Mouse (Mus musculus): ENCODE measurements around the gene Anapc5. TPM values are rescaled to one million over a fixed set of nuclear protein-coding genes. Genes with fewer than 3 reads are reported as not detected.

Gene Anapc5
- total and polyA plus RNA-seq, 2 experiments from 2014 or later, result 426 to 449 TPM

DNA sequence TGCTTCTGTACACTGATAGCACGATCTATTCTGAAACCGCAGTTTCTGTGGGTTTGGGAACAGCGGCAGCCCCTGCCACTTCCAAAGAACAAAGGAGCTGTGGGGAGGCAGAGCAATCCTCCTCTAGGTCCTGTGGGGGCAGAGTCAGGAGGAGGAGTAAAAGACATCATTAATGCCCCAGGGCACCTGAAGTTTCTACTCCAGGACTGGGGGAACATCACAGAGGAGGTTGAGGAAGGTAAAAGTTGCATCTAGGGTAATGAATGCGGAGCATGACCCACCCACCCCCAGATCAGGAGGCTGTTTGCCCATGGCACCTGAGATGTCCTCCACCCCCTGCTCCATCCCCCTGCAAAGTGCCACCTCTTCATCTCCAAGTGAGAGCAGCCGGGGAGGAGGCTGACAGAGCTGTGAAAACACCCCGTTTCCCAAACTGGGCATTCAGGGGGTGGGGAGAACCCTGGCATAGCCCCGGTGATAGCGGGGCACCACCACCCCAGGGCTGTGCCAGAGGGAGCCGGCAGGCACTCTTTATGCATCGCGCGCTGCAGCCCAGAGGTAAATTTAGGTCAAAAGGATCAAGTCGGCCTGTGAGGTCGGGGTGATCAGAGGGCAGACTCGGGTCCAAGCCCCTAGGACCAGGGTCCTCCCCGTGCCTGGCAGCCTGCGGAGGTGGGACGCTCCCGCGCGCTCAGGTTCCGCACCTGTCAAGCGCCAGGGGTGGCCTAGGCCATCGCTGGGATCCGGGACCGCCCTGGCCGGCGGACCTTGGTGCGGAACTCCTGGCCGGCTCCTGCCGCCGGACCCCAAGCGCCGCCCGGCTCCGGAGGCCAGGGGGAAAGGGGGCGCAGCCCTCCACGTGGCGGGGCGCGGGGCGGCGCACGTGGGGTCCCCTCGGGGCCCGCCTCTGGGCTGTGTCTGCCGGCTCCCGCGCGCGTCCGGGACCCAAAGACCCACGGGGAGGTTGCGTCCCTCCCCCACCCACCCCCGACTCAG is 42.6 kb downstream of the Anapc5 start:
- H3K4me2 ChIP-seq (ENCODE audit: low read depth, low read length), result peak overlapping the region; percentile 84
- DNase-seq (ENCODE audit: low spot score) (no peak), ATAC-seq (peak; percentile 58)
- peak overlapping the region; percentile 60 for H3K4me3 ChIP-seq (ENCODE audit: low read length)
- peak overlapping the region; percentile 76 for H3K27ac ChIP-seq
- H3K9ac ChIP-seq (replicated peaks; ENCODE audit: low read length), result peak overlapping the region; percentile 91
- no peaks in the 10 kb centered on the region for H3K27me3 ChIP-seq (ENCODE audit: insufficient read depth, low read length)
- no peak for TF ChIP-seq CTCF (IDR thresholded peaks at IDR 0.05; ENCODE audit: low read depth)
- no peaks in the 10 kb centered on the region for H3K36me3 ChIP-seq (ENCODE audit: insufficient read depth, low read length)
- 2% methylated on average over 48 of the region's 55 CpGs for WGBS
- H3K9me3 ChIP-seq (ENCODE audit: low read length), result no peaks in the 10 kb centered on the region
- H3K4me1 ChIP-seq (ENCODE audit: insufficient read depth, low read length), result no peaks in the 10 kb centered on the region

- ATAC-seq, result no peak
- H3K4me2 ChIP-seq (ENCODE audit: low read depth, low read length), result no peak overlapping the region; the same call in 1 of the 2 replicates
- no peak for DNase-seq (ENCODE audit: low spot score)
- no peak overlapping the region for H3K4me3 ChIP-seq (ENCODE audit: low read length)
- H3K27me3 ChIP-seq (ENCODE audit: insufficient read depth, low read length), result no peaks in the 10 kb centered on the region
- no peak overlapping the region for H3K27ac ChIP-seq
- no peak overlapping the region for H3K9ac ChIP-seq (replicated peaks; ENCODE audit: low read length)
- 39% methylated on average over 2 of the region's 2 CpGs for WGBS
- no peaks in the 10 kb centered on the region for H3K36me3 ChIP-seq (ENCODE audit: insufficient read depth, low read length)
- TF ChIP-seq CTCF (IDR thresholded peaks at IDR 0.05; ENCODE audit: low read depth), result no peak
- H3K9me3 ChIP-seq (ENCODE audit: low read length), result no peaks in the 10 kb centered on the region
- no peaks in the 10 kb centered on the region for H3K4me1 ChIP-seq (ENCODE audit: insufficient read depth, low read length)
Measured at GRCm38 (mm10) chr5:122777322-122777721, 43.8 kb downstream of the Anapc5 start.

DNA sequence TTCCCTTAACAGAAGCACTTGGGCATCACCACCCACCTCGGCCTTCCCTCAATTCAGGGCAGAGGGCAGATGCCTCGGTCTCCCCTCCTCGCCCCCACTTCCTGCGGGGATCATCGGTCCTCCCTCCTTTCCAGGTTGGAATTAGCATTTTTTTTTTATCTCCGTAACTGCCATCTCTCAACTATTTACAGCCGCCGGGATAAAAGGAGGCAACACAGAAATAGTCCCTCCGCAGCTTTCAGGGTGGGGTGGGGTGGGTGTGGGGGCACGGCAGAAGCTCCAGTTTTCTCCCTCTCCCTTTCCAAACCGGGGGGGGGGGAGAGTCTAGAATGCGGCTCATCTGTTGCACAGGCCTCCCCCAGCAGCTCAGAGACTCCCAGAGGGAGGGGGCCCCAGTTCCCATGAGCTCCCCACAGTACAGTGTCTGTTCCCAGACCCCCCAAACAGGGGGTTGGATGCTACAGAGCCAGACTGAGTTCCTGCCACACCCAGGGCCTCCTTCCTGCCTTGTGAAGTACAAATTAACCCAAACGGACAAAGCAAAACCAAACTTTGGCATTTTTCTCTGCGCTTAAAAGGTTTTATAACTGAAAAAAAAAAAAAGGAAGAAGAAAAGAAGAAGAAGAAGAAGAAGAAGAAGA is 45.4 kb downstream of the Anapc5 start:
- Histone ChIP-seq H3K4me3 (ENCODE audit: low read length) (no peak overlapping the region), H3K27me3 (ENCODE audit: insufficient read depth, low read length) (no peaks in the 10 kb centered on the region), H3K4me1 (ENCODE audit: insufficient read depth, low read length) (no peaks in the 10 kb centered on the region), H3K36me3 (ENCODE audit: insufficient read depth, low read length) (no peaks in the 10 kb centered on the region), H3K4me2 (ENCODE audit: low read depth, low read length) (no peak overlapping the region), H3K9me3 (ENCODE audit: low read length) (no peaks in the 10 kb centered on the region), H3K9ac (replicated peaks; ENCODE audit: low read length) (no peak overlapping the region), H3K27ac (no peak overlapping the region)
- ATAC-seq (no peak), DNase-seq (ENCODE audit: low spot score) (no peak)
- 84% methylated on average over 14 of the region's 14 CpGs for WGBS
- TF ChIP-seq CTCF (IDR thresholded peaks at IDR 0.05; ENCODE audit: low read depth), result no peak

GRCm38 (mm10) chr5:122774743-122775611 is 46.2 kb downstream of the Anapc5 start:
- Histone ChIP-seq H3K9ac (replicated peaks; ENCODE audit: low read length) (no peak overlapping the region), H3K4me2 (ENCODE audit: low read depth, low read length) (no peak overlapping the region), H3K9me3 (ENCODE audit: low read length) (no peaks in the 10 kb centered on the region), H3K4me3 (ENCODE audit: low read length) (no peak overlapping the region), H3K4me1 (ENCODE audit: insufficient read depth, low read length) (no peaks in the 10 kb centered on the region), H3K36me3 (ENCODE audit: insufficient read depth, low read length) (no peaks in the 10 kb centered on the region), H3K27ac (no peak overlapping the region), H3K27me3 (ENCODE audit: insufficient read depth, low read length) (no peaks in the 10 kb centered on the region)
- TF ChIP-seq CTCF (IDR thresholded peaks at IDR 0.05; ENCODE audit: low read depth), result no peak
- ATAC-seq, result no peak
- DNase-seq (ENCODE audit: low spot score), result no peak
- 76% methylated on average over 28 of the region's 28 CpGs for WGBS

GRCm38 (mm10) chr5:122773756-122774155 is 47.4 kb downstream of the Anapc5 start:
- Histone ChIP-seq H3K9me3 (ENCODE audit: low read length) (no peaks in the 10 kb centered on the region), H3K4me2 (ENCODE audit: low read depth, low read length) (no peak overlapping the region), H3K4me3 (ENCODE audit: low read length) (no peak overlapping the region), H3K4me1 (ENCODE audit: insufficient read depth, low read length) (no peaks in the 10 kb centered on the region), H3K9ac (replicated peaks; ENCODE audit: low read length) (no peak overlapping the region), H3K36me3 (ENCODE audit: insufficient read depth, low read length) (no peaks in the 10 kb centered on the region), H3K27me3 (ENCODE audit: insufficient read depth, low read length) (no peaks in the 10 kb centered on the region), H3K27ac (no peak overlapping the region)
- 77% methylated on average over 11 of the region's 11 CpGs for WGBS
- no peak for ATAC-seq
- TF ChIP-seq CTCF (IDR thresholded peaks at IDR 0.05; ENCODE audit: low read depth), result no peak
- DNase-seq (ENCODE audit: low spot score), result no peak

DNA sequence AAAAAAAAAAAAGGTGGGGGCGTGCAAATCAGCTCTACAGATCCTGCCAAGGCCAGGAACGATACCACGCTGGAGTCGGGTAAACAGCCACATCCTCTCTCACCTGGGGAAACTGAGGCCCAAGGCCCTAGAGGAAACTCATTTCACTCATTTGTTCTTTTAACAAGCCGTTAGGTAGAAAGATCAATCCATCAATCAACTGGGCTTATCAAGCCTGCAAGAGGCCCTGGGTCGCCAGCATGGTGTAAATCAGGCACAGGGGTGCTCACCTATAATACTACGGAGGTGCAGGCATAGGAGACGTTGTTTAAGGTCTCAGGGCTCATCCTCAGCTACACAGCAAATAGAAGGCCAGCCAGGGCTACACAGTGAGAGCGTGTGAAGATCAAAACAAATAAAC is 49.7 kb downstream of the Anapc5 start:
- H3K27ac ChIP-seq, result 0 out of 2 replicates have a peak overlapping the region, but pooled peaks have one; percentile 64
- H3K9me3 ChIP-seq (ENCODE audit: low read length), result no peaks in the 10 kb centered on the region
- ATAC-seq (no peak), DNase-seq (ENCODE audit: low spot score) (no peak)
- no peak for TF ChIP-seq CTCF (IDR thresholded peaks at IDR 0.05; ENCODE audit: low read depth)
- H3K4me1 ChIP-seq (ENCODE audit: insufficient read depth, low read length), result no peaks in the 10 kb centered on the region
- H3K36me3 ChIP-seq (ENCODE audit: insufficient read depth, low read length), result no peaks in the 10 kb centered on the region
- H3K27me3 ChIP-seq (ENCODE audit: insufficient read depth, low read length), result no peaks in the 10 kb centered on the region
- H3K9ac ChIP-seq (replicated peaks; ENCODE audit: low read length), result no peak overlapping the region
- no peak overlapping the region for H3K4me3 ChIP-seq (ENCODE audit: low read length)
- WGBS, result 80% methylated on average over 9 of the region's 9 CpGs
- 0 out of 2 replicates have a peak overlapping the region, but pooled peaks have one; percentile 0 for H3K4me2 ChIP-seq (ENCODE audit: low read depth, low read length)

Measured in hindbrain, postnatal 0 days (tissue).